Mouse (Mus musculus): ENCODE data around the gene Ankrd1.

Ankrd1 gene

DNA sequence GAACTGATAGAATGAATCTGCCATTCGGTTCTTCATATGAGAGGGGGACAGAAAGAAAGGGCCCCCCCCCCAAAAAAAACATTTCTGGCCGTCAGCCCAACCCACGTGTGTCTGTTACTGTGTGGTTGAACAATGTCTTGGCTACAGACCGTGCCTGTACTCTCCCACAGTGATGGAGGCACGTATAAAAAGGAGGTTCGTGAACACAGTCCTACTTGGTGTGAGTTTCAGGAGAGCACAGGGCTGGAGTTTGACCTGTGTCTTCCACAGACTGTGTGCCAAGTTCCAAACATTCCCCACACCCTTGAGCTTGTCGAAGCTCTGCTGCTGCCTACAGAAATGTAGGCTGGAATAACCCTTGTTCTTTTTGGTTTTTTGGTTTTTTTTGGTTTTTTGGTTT lies 9.4 kb downstream of the Ankrd1 start:
- no peak for DNase-seq (ENCODE audit: low read depth in 2 of 2, low spot score in 2 of 2)

DNA sequence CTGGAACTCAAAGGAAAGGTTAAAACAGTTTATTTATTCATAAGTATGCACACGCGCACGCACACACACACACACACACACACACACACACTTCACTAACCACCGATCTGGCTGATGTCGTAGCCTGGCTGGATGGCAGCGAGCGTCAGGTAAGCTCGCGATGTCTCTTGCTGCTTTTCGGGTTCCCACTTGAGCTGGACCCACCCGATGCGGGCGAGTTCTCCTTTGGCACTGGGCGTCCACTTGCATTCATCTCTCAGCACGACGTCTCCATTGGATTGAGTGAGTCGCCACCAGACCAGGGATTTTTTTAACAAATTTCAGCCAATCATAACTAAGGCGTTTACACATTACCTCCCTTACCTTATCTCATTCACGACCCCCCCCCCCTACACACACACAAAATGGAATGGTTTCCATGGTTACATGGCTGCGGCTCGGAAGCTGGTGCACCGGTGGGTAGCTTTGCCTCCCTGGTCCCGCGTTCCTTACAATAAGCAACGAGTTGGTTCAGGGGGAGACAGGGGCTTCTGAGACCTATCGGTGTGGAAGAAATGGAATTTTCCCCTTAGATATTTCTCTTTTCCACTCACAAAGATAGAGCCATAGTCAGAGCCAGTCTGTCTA lies 10.5 kb downstream of the Ankrd1 start:
- no peak for DNase-seq (ENCODE audit: low read depth in 2 of 2, low spot score in 2 of 2)

DNA sequence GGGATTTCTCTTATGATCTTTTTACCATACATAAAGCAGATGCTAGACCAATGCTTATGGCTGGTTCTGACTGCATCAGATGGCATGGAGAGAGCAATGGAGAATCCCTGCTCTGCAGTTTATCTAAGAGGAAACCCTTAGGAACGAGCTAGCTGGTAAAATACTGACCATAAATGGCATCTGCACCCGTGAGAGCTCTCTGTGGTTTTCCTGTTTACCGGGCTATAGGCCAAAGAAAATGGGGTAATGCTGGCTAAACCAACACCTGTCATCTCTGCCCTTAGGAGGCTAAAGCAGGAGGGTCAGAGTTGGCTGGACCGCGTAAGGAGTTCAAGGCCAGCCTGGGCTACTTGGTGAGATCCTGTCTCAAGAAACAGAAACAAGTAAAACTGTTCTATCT lies 16.0 kb downstream of the Ankrd1 start:
- no peak for DNase-seq (ENCODE audit: low read depth in 2 of 2, low spot score in 2 of 2)

DNA sequence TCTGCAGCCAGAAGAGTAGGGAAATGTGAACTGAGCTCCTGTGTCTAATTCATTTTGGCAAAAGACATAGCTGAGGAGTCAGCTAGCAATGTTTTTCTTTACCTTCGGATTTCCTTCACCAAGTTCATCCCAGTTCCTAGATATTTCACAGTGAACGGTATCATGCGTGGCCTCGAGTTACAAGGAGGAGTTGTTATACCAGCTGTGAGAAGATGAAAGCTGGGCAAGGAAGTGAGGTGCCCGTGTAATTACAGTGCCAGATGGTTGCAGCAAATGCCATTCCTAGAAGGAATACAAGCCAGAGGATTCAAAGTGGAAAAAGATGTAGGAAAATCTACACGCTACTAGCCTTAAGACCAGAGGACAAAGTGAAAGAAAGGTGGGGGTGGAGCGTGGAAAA lies 21.0 kb downstream of the Ankrd1 start:
- DNase-seq (ENCODE audit: low read depth in 2 of 2, low spot score in 2 of 2), result no peak

DNA sequence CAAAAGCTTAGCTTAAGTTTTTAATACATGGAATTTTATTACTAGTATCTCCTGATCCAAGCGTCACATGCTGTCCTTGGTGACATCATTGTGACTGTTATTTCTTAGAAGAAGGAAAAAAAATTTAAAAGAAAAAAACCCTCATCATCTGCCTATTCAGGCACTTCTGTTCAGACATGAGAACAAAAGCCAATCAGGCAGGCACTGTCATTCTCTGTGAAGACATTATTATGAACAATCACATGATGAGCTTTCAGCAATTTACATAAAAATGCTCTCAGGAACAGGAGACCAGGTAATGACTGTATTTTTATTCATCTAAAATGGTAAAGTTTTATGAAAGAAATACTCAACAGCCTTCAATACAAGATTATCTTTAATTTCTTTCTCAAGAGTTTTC lies 21.6 kb downstream of the Ankrd1 start:
- no peak for DNase-seq (ENCODE audit: low read depth in 2 of 2, low spot score in 2 of 2)

DNA sequence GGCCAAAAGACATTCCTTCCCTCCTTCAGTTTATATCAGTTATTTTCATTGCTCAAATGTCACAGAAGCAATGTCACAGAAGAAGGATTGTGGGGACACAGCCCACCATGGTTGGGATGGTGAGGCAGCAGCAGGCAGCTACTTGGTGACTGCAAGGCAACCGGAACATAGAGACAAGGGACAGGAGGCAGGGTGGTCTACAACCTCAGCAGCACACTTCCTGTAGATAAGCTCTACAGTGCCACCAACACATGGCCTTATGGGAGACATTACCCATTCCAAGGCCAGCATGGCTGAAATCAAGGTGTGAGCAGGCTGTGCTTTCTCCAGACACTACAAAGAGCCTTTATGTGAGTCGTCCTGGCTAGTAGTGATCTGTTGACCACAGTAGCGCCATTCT lies 22.7 kb downstream of the Ankrd1 start:
- DNase-seq (ENCODE audit: low read depth in 2 of 2, low spot score in 2 of 2), result no peak

DNA sequence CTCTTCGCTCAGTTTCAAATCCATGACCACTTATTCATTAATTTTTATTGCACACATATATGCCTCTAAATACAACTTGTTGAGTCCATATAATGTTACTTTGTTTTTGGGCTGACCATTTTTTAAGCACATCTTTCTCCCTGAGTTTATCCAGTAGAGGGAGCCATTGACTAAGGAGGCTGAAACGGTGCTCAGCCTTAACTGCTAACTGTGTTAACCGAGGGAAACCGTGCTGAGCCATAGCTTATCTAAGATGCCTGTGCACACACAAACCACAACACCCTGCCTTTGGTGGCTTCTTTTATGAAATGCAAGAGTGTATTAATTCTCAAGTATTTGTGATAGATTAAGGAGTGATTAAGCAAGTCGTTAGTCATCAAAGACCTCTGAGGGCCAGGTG lies 29.1 kb downstream of the Ankrd1 start:
- no peak for DNase-seq (ENCODE audit: low read depth in 2 of 2, low spot score in 2 of 2)

DNA sequence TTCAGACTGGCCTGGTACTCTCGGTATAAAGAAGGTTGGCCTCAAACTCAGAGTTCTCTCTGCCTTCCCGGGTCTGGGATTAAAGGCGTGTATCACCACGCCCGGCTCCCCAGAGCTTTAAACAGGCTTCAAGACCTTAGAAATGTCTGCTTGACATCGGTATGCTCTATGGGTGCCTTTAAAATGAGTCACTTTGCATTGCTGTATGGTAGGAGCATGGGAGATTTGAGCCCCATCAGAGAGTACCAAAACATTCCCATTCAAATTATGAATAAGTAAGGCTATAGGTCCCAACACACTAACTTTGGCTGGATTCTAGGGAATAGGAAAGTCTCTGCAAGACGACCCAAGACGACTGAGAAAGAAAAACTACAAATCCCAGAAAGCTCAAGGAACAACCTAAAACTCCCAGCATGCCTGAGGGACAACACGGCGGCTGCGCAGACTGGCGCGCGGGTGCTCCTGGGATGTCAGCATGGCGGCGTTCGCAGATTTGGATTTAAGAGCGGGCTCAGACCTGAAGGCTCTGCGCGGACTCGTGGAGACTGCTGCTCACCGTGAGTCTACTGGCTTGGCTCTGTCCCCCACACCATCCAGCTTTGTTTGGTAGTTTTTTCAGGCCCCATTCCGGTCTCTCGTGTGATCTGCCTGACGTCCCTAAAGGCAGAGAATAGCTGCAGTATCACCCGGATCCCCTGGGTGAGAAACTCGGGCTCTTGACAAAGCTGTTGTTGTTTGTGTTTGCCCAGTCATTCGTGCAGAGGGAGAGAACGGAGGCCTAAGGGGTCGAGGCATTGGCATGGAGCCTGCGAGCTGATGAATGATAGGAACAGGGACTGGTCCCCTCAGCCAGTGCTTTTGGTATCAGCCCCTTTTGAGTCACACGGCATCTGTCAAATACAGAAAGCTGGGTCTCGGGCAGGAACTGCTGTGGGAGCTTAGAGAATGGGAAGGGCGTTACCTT lies 36.4 kb downstream of the Ankrd1 start, which contains the start of gene Rpp30:
Gene Rpp30, plus strand, starts transcription at position 455 of the 964 bp plus-strand sequence.
- DNase-seq (ENCODE audit: low read depth in 2 of 2, low spot score in 2 of 2), result peak; percentile 66 to 72

DNA sequence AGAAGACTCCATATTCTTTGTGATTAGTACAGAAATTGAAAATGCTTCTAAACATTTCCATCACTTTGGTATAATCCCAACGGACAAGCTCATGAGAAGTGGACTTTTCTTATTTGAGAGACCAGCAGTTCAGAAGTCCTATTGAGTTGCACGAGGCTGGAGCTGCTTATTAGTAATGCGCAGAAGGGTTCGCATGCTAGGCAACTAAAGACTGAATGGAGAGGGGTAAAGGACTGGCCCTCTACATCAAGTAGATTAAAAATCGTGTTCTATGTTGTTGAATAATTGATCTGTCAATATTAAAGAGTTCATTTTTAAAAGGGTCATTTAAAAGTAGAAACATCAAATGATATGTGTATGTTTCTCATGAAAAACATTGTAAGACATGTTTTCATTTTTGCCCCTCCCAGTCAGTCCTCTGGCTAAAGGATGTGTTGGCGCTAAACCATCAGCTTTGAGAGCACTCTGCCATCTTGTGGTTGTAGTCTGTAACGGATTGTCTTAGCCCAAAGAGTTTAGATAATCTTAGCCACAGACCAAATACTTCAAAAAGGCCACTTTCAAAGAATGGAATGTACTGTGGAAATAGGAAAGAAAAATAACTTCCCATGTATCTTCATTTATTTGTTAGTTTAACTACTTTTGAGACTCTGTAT lies 37.2 kb downstream of the Ankrd1 start:
- peak; percentile 1 to 46 for DNase-seq (ENCODE audit: low read depth in 2 of 2, low spot score in 2 of 2)

DNA sequence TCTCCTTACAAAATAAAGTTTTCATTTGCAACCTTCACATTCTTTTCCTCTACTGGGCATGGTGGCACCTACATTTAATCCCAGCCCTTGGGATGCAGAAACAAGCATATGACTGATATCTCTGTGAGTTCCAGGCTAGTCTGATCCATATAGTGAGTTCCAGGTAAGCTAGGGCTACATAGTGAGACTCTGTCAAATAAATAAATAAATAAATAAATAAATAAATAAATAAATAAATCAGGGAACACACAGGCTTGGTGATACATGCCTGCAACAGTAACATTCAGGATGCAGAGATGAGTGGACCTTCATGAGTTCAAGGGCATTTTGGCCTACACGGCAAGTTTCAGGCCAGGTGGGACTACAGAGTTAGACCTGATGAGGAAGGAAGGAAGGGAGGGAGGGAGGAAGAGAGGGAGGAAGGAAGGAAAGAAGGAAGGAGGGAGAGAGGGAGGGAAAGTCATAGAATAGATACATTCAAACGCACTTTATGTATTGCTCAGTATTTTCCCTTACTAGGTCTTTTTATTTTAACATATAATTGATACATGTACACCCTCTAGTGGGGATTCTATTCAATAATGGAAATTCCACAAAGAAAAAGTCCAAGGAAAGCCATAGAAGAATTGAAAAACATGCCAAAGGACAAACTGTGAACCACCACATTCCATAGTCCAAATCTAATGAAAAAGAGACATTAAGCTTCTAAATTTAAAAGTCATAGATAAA lies 56.9 kb downstream of the Ankrd1 start:
- no peak for DNase-seq (ENCODE audit: low read depth in 2 of 2, low spot score in 2 of 2)

All from CD8-positive naive resting alpha-beta T cell, adult 2 months (primary cell).